Mouse (Mus musculus): Measurements from ENCODE around the gene Tmem60. TPM values are rescaled to one million over a fixed set of nuclear protein-coding genes. Genes with fewer than 3 reads are reported as not detected.

Tmem60 gene
- total and polyA plus RNA-seq, 3 experiments = 23.5 to 37.4 TPM; not detected in 1

- Histone ChIP-seq H3K9ac (ENCODE audit: control insufficient read depth, low read depth, low read length, poor library complexity, severe bottlenecking) (no peak overlapping the region), H3K27me3 (ENCODE audit: control insufficient read depth in 1 of 2, insufficient read depth in 2 of 2, low read length in 2 of 2) (no peaks in the 10 kb centered on the region), H3K27ac (ENCODE audit: control insufficient read depth, low read depth, low read length) (no peak overlapping the region), H3K4me3 (ENCODE audit: control insufficient read depth in 1 of 2, insufficient read depth in 1 of 2, low read depth in 2 of 2, low read length in 2 of 2) (no peak overlapping the region), H3K79me2 (ENCODE audit: control insufficient read depth, insufficient read depth, low read length, poor library complexity) (peaks cover 33% of the 10 kb centered on the region), H3K36me3 (ENCODE audit: control insufficient read depth in 1 of 2, insufficient read depth in 2 of 2, low read length in 2 of 2) (peaks cover 6 to 16% of the 10 kb centered on the region in 2 experiments), H3K4me1 (ENCODE audit: control insufficient read depth in 1 of 2, insufficient read depth in 2 of 2, low read length in 2 of 2) (peaks cover 2 to 6% of the 10 kb centered on the region in 2 experiments; a peak in 3 of 4 replicates), H3K9me3 (replicated peaks; ENCODE audit: insufficient read depth, low read length) (no peaks in the 10 kb centered on the region)
- no peak for DNase-seq (ENCODE audit: low read depth, low spot score)
- TF ChIP-seq EP300 (IDR thresholded peaks at IDR 0.05; ENCODE audit: low read depth in 1 of 2, low read length in 2 of 2) (no peak), HCFC1 (IDR thresholded peaks at IDR 0.05; ENCODE audit: low read depth, low read length) (no peak), TBP (IDR thresholded peaks at IDR 0.05; ENCODE audit: low read depth, low read length) (no peak), MAX (IDR thresholded peaks at IDR 0.05; ENCODE audit: low read length) (no peak), ETS1 (IDR thresholded peaks at IDR 0.05; ENCODE audit: low read depth, low read length) (no peak), SIN3A (IDR thresholded peaks at IDR 0.05; ENCODE audit: low read length) (no peak), USF2 (IDR thresholded peaks at IDR 0.05; ENCODE audit: borderline replicate concordance in 1 of 2, insufficient read depth in 1 of 2, low read depth in 1 of 2, low read length in 2 of 2) (no peak), MXI1 (IDR thresholded peaks at IDR 0.05; ENCODE audit: low read depth, low read length) (no peak)
These were observed 16.7 kb upstream of the Tmem60 start for GRCm38 (mm10) chr5:20865193-20865755.

- Histone ChIP-seq H3K4me3 (ENCODE audit: control insufficient read depth in 1 of 2, insufficient read depth in 1 of 2, low read depth in 2 of 2, low read length in 2 of 2) (no peak overlapping the region), H3K79me2 (ENCODE audit: control insufficient read depth, insufficient read depth, low read length, poor library complexity) (peaks cover 53% of the 10 kb centered on the region)
- no peak for TF ChIP-seq MYC (IDR thresholded peaks at IDR 0.05; ENCODE audit: low read depth, low read length)
These were observed 8.8 kb upstream of the Tmem60 start for GRCm38 (mm10) chr5:20873146-20873545.

GRCm38 (mm10) chr5:20876934-20877426 is 5.0 kb upstream of the Tmem60 start:
- Histone ChIP-seq H3K4me3 (ENCODE audit: control insufficient read depth in 1 of 2, insufficient read depth in 1 of 2, low read depth in 2 of 2, low read length in 2 of 2) (peak overlapping the region in 1 of 2 experiments; percentile 14; a peak in 1 of 4 replicates), H3K9me3 (replicated peaks; ENCODE audit: insufficient read depth, low read length) (no peaks in the 10 kb centered on the region), H3K27me3 (ENCODE audit: control insufficient read depth in 1 of 2, insufficient read depth in 2 of 2, low read length in 2 of 2) (no peaks in the 10 kb centered on the region), H3K27ac (ENCODE audit: control insufficient read depth, low read depth, low read length) (peak overlapping the region; percentile 35), H3K79me2 (ENCODE audit: control insufficient read depth, insufficient read depth, low read length, poor library complexity) (peaks cover 59% of the 10 kb centered on the region), H3K9ac (ENCODE audit: control insufficient read depth, low read depth, low read length, poor library complexity, severe bottlenecking) (0 out of 2 replicates have a peak overlapping the region, but pooled peaks have one; percentile 7), H3K4me1 (ENCODE audit: control insufficient read depth in 1 of 2, insufficient read depth in 2 of 2, low read length in 2 of 2) (peaks cover 20 to 24% of the 10 kb centered on the region in 2 experiments), H3K36me3 (ENCODE audit: control insufficient read depth in 1 of 2, insufficient read depth in 2 of 2, low read length in 2 of 2) (peaks cover 0 to 46% of the 10 kb centered on the region in 2 experiments; a peak in 2 of 4 replicates)
- DNase-seq (ENCODE audit: low read depth, low spot score) = no peak
- TF ChIP-seq RAD21 (IDR thresholded peaks at IDR 0.05; ENCODE audit: low read depth, low read length) (no peak), HCFC1 (IDR thresholded peaks at IDR 0.05; ENCODE audit: low read depth, low read length) (no peak), MAFK (IDR thresholded peaks at IDR 0.05; ENCODE audit: borderline replicate concordance, low read depth, low read length) (peak; percentile 32; the same call in 1 of the 2 replicates), MYB (IDR thresholded peaks at IDR 0.05; ENCODE audit: low read depth, low read length) (no peak), MAX (IDR thresholded peaks at IDR 0.05; ENCODE audit: low read length) (no peak), SIN3A (IDR thresholded peaks at IDR 0.05; ENCODE audit: low read length) (peak; percentile 82), ELF1 (IDR thresholded peaks at IDR 0.05; ENCODE audit: low read depth, low read length) (no peak), TAL1 (IDR thresholded peaks at IDR 0.05; ENCODE audit: low read length) (no peak), ETS1 (IDR thresholded peaks at IDR 0.05; ENCODE audit: low read depth, low read length) (0 out of 2 replicates have a peak, but pooled peaks have one; percentile 45), MYC (IDR thresholded peaks at IDR 0.05; ENCODE audit: low read depth, low read length) (0 out of 2 replicates have a peak, but pooled peaks have one; percentile 11), RCOR1 (IDR thresholded peaks at IDR 0.05; ENCODE audit: low read depth, low read length) (peak; percentile 64; the same call in 1 of the 2 replicates), MXI1 (IDR thresholded peaks at IDR 0.05; ENCODE audit: low read depth, low read length) (0 out of 2 replicates have a peak, but pooled peaks have one; percentile 45), EP300 (IDR thresholded peaks at IDR 0.05; ENCODE audit: low read depth in 1 of 2, low read length in 2 of 2) (peak; percentile 64 to 86; a peak in 3 of 4 replicates), TCF12 (IDR thresholded peaks at IDR 0.05; ENCODE audit: low read depth, low read length) (0 out of 2 replicates have a peak, but pooled peaks have one; percentile 32), TBP (IDR thresholded peaks at IDR 0.05; ENCODE audit: low read depth, low read length) (no peak), JUND (IDR thresholded peaks at IDR 0.05; ENCODE audit: low read depth, low read length) (no peak), USF2 (IDR thresholded peaks at IDR 0.05; ENCODE audit: borderline replicate concordance in 1 of 2, insufficient read depth in 1 of 2, low read depth in 1 of 2, low read length in 2 of 2) (no peak), USF1 (IDR thresholded peaks at IDR 0.05; ENCODE audit: low read depth, low read length) (no peak), CTCF (IDR thresholded peaks at IDR 0.05 in 2 of 3, conservative IDR thresholded peaks at IDR 0.05 in 1 of 3; ENCODE audit: control insufficient read depth in 1 of 3, insufficient read depth in 1 of 3, low read depth in 2 of 3, low read length in 3 of 3, poor library complexity in 1 of 3, severe bottlenecking in 1 of 3) (no peak), CHD1 (IDR thresholded peaks at IDR 0.05; ENCODE audit: low read depth, low read length) (peak; percentile 85; the same call in 1 of the 2 replicates), GATA1 (IDR thresholded peaks at IDR 0.05; ENCODE audit: low read depth, low read length) (peak; percentile 91)

More at GRCm38 (mm10) chr5:20873146-20873545, 8.8 kb upstream of the Tmem60 start:
- Histone ChIP-seq H3K9me3 (replicated peaks; ENCODE audit: insufficient read depth, low read length) (no peaks in the 10 kb centered on the region), H3K36me3 (ENCODE audit: control insufficient read depth in 1 of 2, insufficient read depth in 2 of 2, low read length in 2 of 2) (peaks cover 4 to 41% of the 10 kb centered on the region in 2 experiments), H3K4me1 (ENCODE audit: control insufficient read depth in 1 of 2, insufficient read depth in 2 of 2, low read length in 2 of 2) (peaks cover 6 to 14% of the 10 kb centered on the region in 2 experiments), H3K9ac (ENCODE audit: control insufficient read depth, low read depth, low read length, poor library complexity, severe bottlenecking) (no peak overlapping the region), H3K27ac (ENCODE audit: control insufficient read depth, low read depth, low read length) (no peak overlapping the region), H3K27me3 (ENCODE audit: control insufficient read depth in 1 of 2, insufficient read depth in 2 of 2, low read length in 2 of 2) (no peaks in the 10 kb centered on the region)
- DNase-seq (ENCODE audit: low read depth, low spot score) = peak; percentile 38

All from MEL (cell line).